Mouse (Mus musculus) hindbrain, postnatal 0 days (tissue): ENCODE data around the gene Gm5134. TPM values are rescaled to one million over a fixed set of nuclear protein-coding genes. Genes with fewer than 3 reads are reported as not detected.

Experiments
- ATAC-seq: fragments of 200-750 bp; cut with Nextera tagmentation; 2 replicates; pipeline ENCODE4 v1.8.0; 2017; ENCODE audit warnings: mild to moderate bottlenecking, moderate TSS enrichment, moderate library complexity
- DNase-seq: peaks from one replicate; pipeline ENCODE4 v3.0.0-alpha.2; 2015; ENCODE audit warnings: low spot score
- H3K27ac ChIP-seq: fragments of 300-500 bp; sonication (generic); 2 replicates; pipeline ENCODE4 v1.5.1; 2014; ENCODE audit warnings: mild to moderate bottlenecking
- H3K27me3 ChIP-seq: fragments of 300-500 bp; sonication (generic); 2 replicates; pipeline ENCODE4 v1.6.1; 2014; ENCODE audit warnings: low read length, mixed read lengths; ENCODE audit not compliant: insufficient read depth
- H3K36me3 ChIP-seq: fragments of 300-500 bp; sonication (generic); 2 replicates; pipeline ENCODE4 v1.6.1; 2014; ENCODE audit warnings: low read length, mixed read lengths; ENCODE audit not compliant: insufficient read depth
- H3K4me1 ChIP-seq: fragments of 300-500 bp; sonication (generic); 2 replicates; pipeline ENCODE4 v1.6.1; 2014; ENCODE audit warnings: antibody characterized with exemption, low read length, mixed read lengths; ENCODE audit not compliant: insufficient read depth
- H3K4me2 ChIP-seq: fragments of 300-500 bp; sonication (generic); 2 replicates; pipeline ENCODE4 v1.6.1; 2014; ENCODE audit warnings: low read depth, mild to moderate bottlenecking, low read length, moderate library complexity, mixed read lengths
- H3K4me3 ChIP-seq: fragments of 300-500 bp; sonication (generic); 2 replicates; pipeline ENCODE4 v1.5.1; 2014; ENCODE audit warnings: low read length
- H3K9ac ChIP-seq: fragments of 300-500 bp; sonication (generic); replicated peaks from 2 replicates; pipeline ENCODE4 v1.6.1; 2014; ENCODE audit warnings: mild to moderate bottlenecking, low read length, moderate library complexity, mixed read lengths
- H3K9me3 ChIP-seq: fragments of 300-500 bp; sonication (generic); 2 replicates; pipeline ENCODE4 v1.6.1; 2016; ENCODE audit warnings: low read length, mixed read lengths
- CTCF ChIP-seq: IDR thresholded peaks from 2 replicates; pipeline ENCODE4 v1.5.1; 2016; ENCODE audit warnings: antibody characterized with exemption, control low read depth, low read depth
- WGBS: fragments of 180-500 bp; shearing (Covaris S2); extraction: QIAGEN DNeasy Blood & Tissue Kit; methylation state at CpG from one replicate; pipeline ENCODE4 v1.1.7; 2014; 5-methylcytosine and 5-hydroxymethylcytosine counted together
- polyA plus RNA-seq: library from polyadenylated mRNA; unstranded; fragments of >200 nt; fragmentation: Nextera tagmentation; extraction: Ambion mirVana; gene quantifications from 2 replicates; pipeline ENCODE4 v1.2.1, GENCODE M21; 2015
- total RNA-seq: library from RNA; depleted of rRNA; stranded (reverse); fragments of >200 nt; gene quantifications from 2 replicates; pipeline ENCODE4 v1.2.3, GENCODE M21; 2014

The Gm5134 gene
- total and polyA plus RNA-seq, 2 experiments from 2014 or later = not detected

- H3K4me1 ChIP-seq = peaks cover 14% of the 10 kb centered on the region
- DNase-seq = peak; percentile 43
- peak overlapping the region; percentile 87 for H3K4me2 ChIP-seq
- 0 out of 2 replicates have a peak overlapping the region, but pooled peaks have one; percentile 3 for H3K27ac ChIP-seq
- ATAC-seq = peak; percentile 27
- H3K9me3 ChIP-seq = no peaks in the 10 kb centered on the region
- no peaks in the 10 kb centered on the region for H3K36me3 ChIP-seq
- H3K9ac ChIP-seq = peak overlapping the region; percentile 58
- no peaks in the 10 kb centered on the region for H3K27me3 ChIP-seq
- WGBS = under 1% methylated on average over 35 of the region's 44 CpGs
- TF ChIP-seq CTCF = no peak
- H3K4me3 ChIP-seq = peak overlapping the region; percentile 43
Observed at GRCm38 (mm10) chr10:75932081-75932678, 22.1 kb upstream of the Gm5134 start.

DNA sequence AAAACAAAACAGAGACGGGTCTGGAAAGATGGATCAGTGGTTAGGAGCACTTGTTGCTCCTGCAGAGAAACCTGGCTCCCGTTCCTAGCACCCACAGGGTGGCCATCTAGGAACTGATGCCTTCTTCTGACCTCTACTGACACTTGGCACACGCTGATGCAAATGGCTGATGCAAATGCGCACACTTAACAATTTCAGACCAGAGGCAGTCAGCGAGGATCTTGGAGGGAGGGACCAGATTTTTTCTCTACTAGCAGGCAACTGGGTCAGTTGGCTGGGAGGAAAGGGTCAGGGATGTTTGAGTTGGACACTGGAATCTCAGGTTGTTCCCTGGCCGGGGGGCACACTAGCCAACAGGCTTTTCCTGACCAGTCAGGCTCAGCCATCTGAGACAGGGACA, 21.4 kb upstream of the Gm5134 start, which contains the start of gene Chchd10:
Chchd10 (plus strand) TSS at position 240 of the 400 bp plus-strand sequence.
- ATAC-seq (no peak), DNase-seq (no peak)
- H3K9ac ChIP-seq = peak within 1 kb of the TSS; percentile 58
- peaks cover 14% of the 10 kb centered on the region for H3K4me1 ChIP-seq
- no peaks in the 10 kb centered on the region for H3K27me3 ChIP-seq
- 0 out of 2 replicates have a peak within 1 kb of the TSS, but pooled peaks have one; percentile 3 for H3K27ac ChIP-seq
- peak within 1 kb of the TSS; percentile 43 for H3K4me3 ChIP-seq
- no peaks in the 10 kb centered on the region for H3K36me3 ChIP-seq
- peak within 1 kb of the TSS; percentile 87 for H3K4me2 ChIP-seq
- 29% methylated on average over 6 of the region's 6 CpGs for WGBS
- TF ChIP-seq CTCF = no peak
- no peaks in the 10 kb centered on the region for H3K9me3 ChIP-seq

- peak overlapping the region; percentile 66; the same call in 1 of the 2 replicates for H3K4me3 ChIP-seq
- no peaks in the 10 kb centered on the region for H3K9me3 ChIP-seq
- H3K36me3 ChIP-seq = no peaks in the 10 kb centered on the region
- no peaks in the 10 kb centered on the region for H3K27me3 ChIP-seq
- no peak for TF ChIP-seq CTCF
- no peak for DNase-seq
- no peak overlapping the region for H3K27ac ChIP-seq
- no peak for ATAC-seq
- peak overlapping the region; percentile 68; the same call in 1 of the 2 replicates for H3K9ac ChIP-seq
- WGBS = 67% methylated on average over 1 of the region's 1 CpGs
- H3K4me1 ChIP-seq = peaks cover 14% of the 10 kb centered on the region
- peak overlapping the region; percentile 85 for H3K4me2 ChIP-seq
Observed at GRCm38 (mm10) chr10:75934991-75935390, 19.3 kb upstream of the Gm5134 start.

DNA sequence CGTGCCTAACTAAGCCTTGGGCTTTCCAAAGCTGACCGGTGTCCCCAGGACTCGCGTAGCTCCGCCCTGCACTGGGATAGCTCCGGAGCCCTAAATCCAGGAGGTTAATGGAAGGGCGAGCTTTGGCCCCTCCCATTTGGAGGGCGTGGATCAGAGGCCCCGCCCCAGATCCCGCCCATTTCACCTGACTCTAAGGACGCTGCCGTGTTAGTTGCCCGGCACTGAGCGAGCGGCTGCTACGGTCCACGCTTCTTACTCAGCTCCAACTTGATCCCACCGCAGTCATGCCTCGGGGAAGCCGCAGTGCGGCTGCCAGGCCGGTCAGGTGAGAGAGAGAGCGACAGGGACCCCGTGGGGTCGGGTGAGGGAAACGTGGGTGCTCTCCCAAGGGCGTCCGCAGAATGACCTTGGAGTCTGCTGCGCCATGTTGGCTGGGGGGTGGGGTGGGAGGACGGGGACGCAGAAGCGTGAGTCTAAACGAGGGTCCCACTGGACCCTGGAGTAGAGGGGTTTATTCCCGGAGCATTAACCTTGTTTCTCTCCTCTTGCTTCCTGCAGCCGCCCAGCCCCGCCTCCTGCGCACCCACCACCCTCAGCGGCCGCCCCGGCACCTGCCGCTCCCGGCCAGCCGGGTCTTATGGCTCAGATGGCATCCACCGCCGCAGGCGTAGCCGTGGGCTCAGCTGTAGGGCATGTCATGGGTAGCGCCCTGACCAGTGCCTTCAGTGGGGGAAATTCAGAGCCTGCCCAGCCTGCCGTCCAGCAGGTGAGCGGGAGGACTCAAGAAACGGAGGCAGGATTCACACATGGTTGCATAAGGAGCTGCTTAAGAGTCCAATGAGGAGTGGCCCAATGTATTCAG, 18.4 kb upstream of the Gm5134 start, which contains the start of gene Mmp11:
Mmp11 (minus strand) TSS at position 817 of the 862 bp plus-strand sequence.
- Histone ChIP-seq H3K4me3 (peak within 1 kb of the TSS; percentile 66), H3K27ac (peak within 1 kb of the TSS; percentile 76), H3K27me3 (no peaks in the 10 kb centered on the region), H3K9ac (peak within 1 kb of the TSS; percentile 68), H3K4me1 (peaks cover 11% of the 10 kb centered on the region; the same call in 1 of the 2 replicates), H3K4me2 (peak within 1 kb of the TSS; percentile 85), H3K36me3 (no peaks in the 10 kb centered on the region), H3K9me3 (no peaks in the 10 kb centered on the region)
- DNase-seq (peak; percentile 85), ATAC-seq (peak; percentile 70)
- TF ChIP-seq CTCF = no peak
- 3% methylated on average over 48 of the region's 51 CpGs for WGBS

DNA sequence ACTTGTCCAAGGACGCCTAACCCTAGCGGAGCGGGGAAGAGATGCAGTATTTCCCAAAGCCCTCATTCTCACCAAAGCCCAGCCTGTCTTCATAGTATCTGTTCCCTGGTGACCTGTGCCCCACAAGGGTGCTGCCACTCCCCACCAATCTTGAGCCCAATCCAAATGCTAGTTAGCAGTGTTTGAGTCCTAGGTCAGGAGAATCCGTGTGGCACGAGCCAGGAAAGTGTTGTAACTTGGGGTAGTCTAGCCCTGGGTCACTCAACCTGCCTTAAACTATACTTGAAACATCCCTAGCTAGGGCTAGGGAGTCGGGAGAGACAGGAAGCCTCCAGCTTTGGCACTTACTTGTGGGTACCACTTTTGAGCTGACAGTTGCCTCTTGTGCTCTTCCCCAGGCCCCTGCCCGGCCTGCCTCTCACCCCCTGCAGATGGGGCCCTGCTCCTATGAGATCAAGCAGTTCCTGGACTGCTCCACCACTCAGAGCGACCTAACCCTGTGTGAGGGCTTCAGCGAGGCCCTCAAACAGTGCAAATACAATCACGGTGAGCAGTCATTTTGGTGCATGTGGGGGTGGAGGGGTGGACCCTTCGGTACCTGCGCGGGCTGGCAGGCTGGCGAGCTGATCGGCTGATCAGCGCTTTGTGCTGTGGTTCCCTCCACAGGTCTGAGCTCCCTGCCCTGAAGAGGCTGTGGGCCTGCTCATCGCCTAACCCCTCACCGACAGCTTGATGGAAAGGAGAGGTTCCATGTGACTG, 17.2 kb upstream of the Gm5134 start:
- no peaks in the 10 kb centered on the region for H3K27me3 ChIP-seq
- ATAC-seq (no peak), DNase-seq (no peak)
- 46% methylated on average over 18 of the region's 18 CpGs for WGBS
- H3K4me2 ChIP-seq = peak overlapping the region; percentile 85
- peaks cover 10% of the 10 kb centered on the region; the same call in 1 of the 2 replicates for H3K4me1 ChIP-seq
- H3K9me3 ChIP-seq = no peaks in the 10 kb centered on the region
- no peak overlapping the region for H3K9ac ChIP-seq
- no peak overlapping the region for H3K27ac ChIP-seq
- TF ChIP-seq CTCF = no peak
- 0 out of 2 replicates have a peak overlapping the region, but pooled peaks have one; percentile 66 for H3K4me3 ChIP-seq
- no peaks in the 10 kb centered on the region for H3K36me3 ChIP-seq
